Mouse (Mus musculus) stomach, embryonic 14.5 days (tissue): ENCODE data around the gene D430019H16Rik. TPM values are rescaled to one million over a fixed set of nuclear protein-coding genes. Genes with fewer than 3 reads are reported as not detected.

ENCODE experiments used
- ATAC-seq: fragments of 200-750 bp; cut with Nextera tagmentation; 2 replicates; pipeline ENCODE4 v1.8.0; 2017; ENCODE audit warnings: low read depth, moderate TSS enrichment; ENCODE audit not compliant: insufficient number of reproducible peaks, insufficient read depth, low FRiP score
- H3K27ac ChIP-seq: fragments of 300-500 bp; sonication (generic); 2 replicates; pipeline ENCODE4 v1.5.1; 2014; ENCODE audit warnings: mild to moderate bottlenecking, low read length, moderate library complexity, mixed read lengths
- H3K27me3 ChIP-seq: fragments of 300-500 bp; sonication (generic); 2 replicates; pipeline ENCODE4 v1.6.1; 2014; ENCODE audit warnings: low read length, control low read depth, mixed read lengths; ENCODE audit not compliant: control insufficient read depth, insufficient read depth
- H3K36me3 ChIP-seq: fragments of 300-500 bp; sonication (generic); 2 replicates; pipeline ENCODE4 v1.6.1; 2014; ENCODE audit warnings: mild to moderate bottlenecking, control low read depth, low read length, moderate library complexity, mixed read lengths; ENCODE audit not compliant: control insufficient read depth, insufficient read depth
- H3K4me1 ChIP-seq: fragments of 300-500 bp; sonication (generic); 2 replicates; pipeline ENCODE4 v1.6.1; 2014; ENCODE audit warnings: low read length, control low read depth, mixed read lengths; ENCODE audit not compliant: control insufficient read depth, insufficient read depth
- H3K4me2 ChIP-seq: fragments of 300-500 bp; sonication (generic); replicated peaks from 2 replicates; pipeline ENCODE4 v1.6.1; 2014; ENCODE audit warnings: low read depth, low read length, control low read depth
- H3K4me3 ChIP-seq: fragments of 300-500 bp; sonication (generic); 2 replicates; pipeline ENCODE4 v1.5.1; 2014; ENCODE audit warnings: low read depth, low read length, control low read depth
- H3K9ac ChIP-seq: fragments of 300-500 bp; sonication (generic); replicated peaks from 2 replicates; pipeline ENCODE4 v1.6.1; 2014; ENCODE audit warnings: low read depth, mild to moderate bottlenecking, control low read depth, low read length, moderate library complexity, mixed read lengths
- H3K9me3 ChIP-seq: fragments of 300-500 bp; sonication (generic); 2 replicates; pipeline ENCODE4 v1.6.1; 2016; ENCODE audit warnings: low read depth, low read length, control low read depth; ENCODE audit not compliant: control insufficient read depth
- WGBS: fragments of 180-500 bp; shearing (Covaris S2); extraction: QIAGEN DNeasy Blood & Tissue Kit; methylation state at CpG from one replicate; pipeline ENCODE4 v1.1.7; 2014; 5-methylcytosine and 5-hydroxymethylcytosine counted together
- polyA plus RNA-seq: library from polyadenylated mRNA; unstranded; fragments of >200 nt; fragmentation: Nextera tagmentation; extraction: Ambion mirVana; gene quantifications from 2 replicates; pipeline ENCODE4 v1.2.1, GENCODE M21; 2014

Gene D430019H16Rik
- polyA plus RNA-seq, 1 experiment from 2014 or later, result 4.7 TPM

DNA sequence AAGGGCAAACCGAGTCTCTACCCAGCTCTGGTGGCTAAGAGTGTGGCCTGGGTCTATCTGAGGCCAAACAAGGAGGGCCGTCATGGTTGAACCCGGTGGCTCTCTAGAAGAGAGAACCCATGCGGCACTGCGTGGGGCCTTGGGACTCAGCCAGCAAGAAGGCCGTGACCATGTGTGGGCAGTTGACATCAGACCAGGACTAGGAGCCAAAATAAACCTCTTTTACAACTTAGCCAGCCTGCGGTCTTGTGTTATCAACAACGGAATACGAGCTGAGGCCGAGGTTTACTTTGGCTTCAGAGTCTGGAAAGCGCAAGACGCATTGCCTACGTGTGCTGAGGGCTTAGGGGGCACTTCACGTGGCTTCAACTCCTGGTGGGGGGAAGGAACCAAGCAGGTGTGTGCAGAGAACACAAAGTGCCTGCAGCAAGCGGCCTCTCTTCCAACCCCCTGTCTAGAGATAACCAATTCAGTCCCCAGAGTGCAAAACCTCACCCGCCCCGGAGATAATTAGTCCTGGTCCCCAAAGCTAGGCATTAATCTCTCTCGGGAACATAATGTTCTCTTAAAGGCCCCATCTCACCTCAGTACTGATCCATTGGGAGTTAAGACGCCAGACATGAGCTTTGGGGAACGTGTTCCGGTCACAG lies 63.5 kb downstream of the D430019H16Rik start:
- Histone ChIP-seq H3K4me3 (no peak overlapping the region), H3K36me3 (no peaks in the 10 kb centered on the region), H3K4me1 (0 out of 2 replicates have a peak, but pooled peaks cover 2% of the 10 kb centered on the region), H3K9me3 (no peaks in the 10 kb centered on the region), H3K27me3 (no peaks in the 10 kb centered on the region), H3K9ac (no peak overlapping the region), H3K27ac (no peak overlapping the region), H3K4me2 (no peak overlapping the region)
- ATAC-seq, result no peak
- 66% methylated on average over 21 of the region's 21 CpGs for WGBS

DNA sequence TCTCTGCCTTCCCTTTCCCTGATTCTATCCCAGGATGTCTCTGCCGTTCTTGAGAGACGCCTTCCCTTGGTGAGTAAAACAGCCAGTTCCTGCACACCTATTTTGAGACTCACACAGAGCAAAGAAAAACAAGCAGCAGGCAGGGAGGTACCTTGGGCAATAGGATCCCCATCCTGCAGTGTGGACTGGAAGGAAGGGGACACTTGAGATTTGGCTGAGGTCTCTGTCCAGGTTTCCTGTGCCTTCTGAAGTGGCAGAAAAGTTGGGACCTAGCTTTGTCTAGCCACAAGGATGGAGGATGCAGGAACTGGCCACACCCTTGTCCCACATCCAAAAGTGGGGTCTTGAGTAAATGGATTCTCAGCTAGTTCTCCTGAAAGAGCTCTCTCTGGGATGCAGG lies 66.2 kb downstream of the D430019H16Rik start:
- H3K4me2 ChIP-seq, result no peak overlapping the region
- H3K27ac ChIP-seq, result no peak overlapping the region; the same call in 1 of the 2 replicates
- no peak for ATAC-seq
- WGBS, result 88% methylated on average over 2 of the region's 2 CpGs
- no peaks in the 10 kb centered on the region for H3K27me3 ChIP-seq
- H3K4me1 ChIP-seq, result no peaks in the 10 kb centered on the region
- no peaks in the 10 kb centered on the region for H3K36me3 ChIP-seq
- H3K4me3 ChIP-seq, result no peak overlapping the region
- no peaks in the 10 kb centered on the region for H3K9me3 ChIP-seq
- no peak overlapping the region for H3K9ac ChIP-seq

DNA sequence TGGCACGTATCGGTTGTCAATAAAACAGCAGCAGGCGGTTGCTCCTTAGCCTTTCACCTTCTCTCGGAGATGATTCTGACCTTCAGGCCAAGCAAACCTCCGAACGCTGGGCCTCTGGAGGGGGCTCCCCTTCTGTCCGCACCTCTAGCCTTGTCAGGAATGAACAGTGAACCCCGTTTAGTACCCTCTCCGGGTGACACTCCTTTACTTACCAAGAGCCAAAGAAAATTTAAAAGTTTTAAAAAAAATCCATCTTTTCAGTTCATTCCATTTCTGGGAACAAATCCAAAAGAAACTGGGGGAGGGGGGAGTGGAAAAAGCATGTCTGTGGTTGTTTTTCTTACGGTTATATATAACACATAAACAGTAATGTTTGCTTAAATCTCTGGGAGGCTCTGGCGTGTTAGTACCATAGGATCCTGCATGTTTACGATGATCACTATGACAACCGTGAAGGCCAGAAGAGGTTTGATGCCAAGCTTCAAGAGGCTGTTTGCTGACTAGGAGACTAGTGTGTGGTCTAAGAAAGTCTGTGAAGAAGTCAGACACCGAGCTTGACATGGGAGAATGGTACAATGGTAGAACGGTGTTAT lies 67.6 kb downstream of the D430019H16Rik start:
- WGBS, result 53% methylated on average over 15 of the region's 15 CpGs
- Histone ChIP-seq H3K9ac (no peak overlapping the region), H3K27me3 (no peaks in the 10 kb centered on the region), H3K36me3 (no peaks in the 10 kb centered on the region), H3K27ac (peak overlapping the region; percentile 28; the same call in 1 of the 2 replicates), H3K4me3 (no peak overlapping the region), H3K4me1 (no peaks in the 10 kb centered on the region), H3K4me2 (0 out of 2 replicates have a peak overlapping the region, but pooled peaks have one; percentile 5), H3K9me3 (no peaks in the 10 kb centered on the region)
- peak; percentile 60; the same call in 1 of the 2 replicates for ATAC-seq

- H3K4me1 ChIP-seq, result no peaks in the 10 kb centered on the region
- H3K4me2 ChIP-seq, result no peak overlapping the region
- 65% methylated on average over 2 of the region's 2 CpGs for WGBS
- H3K4me3 ChIP-seq, result no peak overlapping the region
- H3K36me3 ChIP-seq, result no peaks in the 10 kb centered on the region
- ATAC-seq, result no peak
- no peaks in the 10 kb centered on the region for H3K9me3 ChIP-seq
- no peaks in the 10 kb centered on the region for H3K27me3 ChIP-seq
- H3K9ac ChIP-seq, result no peak overlapping the region
- no peak overlapping the region for H3K27ac ChIP-seq
Observed at GRCm38 (mm10) chr12:105523737-105524136, 70.1 kb downstream of the D430019H16Rik start.

DNA sequence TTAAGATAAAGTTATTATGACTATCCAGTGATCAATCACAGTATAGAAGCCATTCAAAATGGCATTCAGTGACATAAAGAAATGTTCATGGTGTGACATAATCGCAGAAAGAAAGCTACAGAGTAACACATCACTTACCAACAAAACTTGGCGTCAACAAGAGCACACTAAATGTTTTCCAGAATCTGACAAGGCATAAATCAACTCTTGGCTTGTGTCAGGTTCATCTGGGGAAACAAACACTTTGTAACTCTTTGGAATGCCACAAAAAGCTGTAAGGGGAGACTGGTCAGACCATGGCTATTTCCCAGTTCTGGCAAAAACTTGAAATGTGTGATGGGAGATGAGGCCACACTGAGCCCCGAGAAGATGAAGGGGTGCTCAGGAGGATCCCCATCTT lies 72.5 kb downstream of the D430019H16Rik start:
- WGBS, result 77% methylated on average over 3 of the region's 3 CpGs
- H3K36me3 ChIP-seq, result no peaks in the 10 kb centered on the region

GRCm38 (mm10) chr12:105526829-105527228 lies 73.2 kb downstream of the D430019H16Rik start:
- no peak for ATAC-seq
- WGBS, result 61% methylated on average over 5 of the region's 5 CpGs
- Histone ChIP-seq H3K9me3 (no peaks in the 10 kb centered on the region), H3K4me2 (no peak overlapping the region), H3K27me3 (no peaks in the 10 kb centered on the region), H3K4me1 (no peaks in the 10 kb centered on the region), H3K36me3 (no peaks in the 10 kb centered on the region), H3K4me3 (no peak overlapping the region), H3K27ac (no peak overlapping the region), H3K9ac (no peak overlapping the region)

More for the DNA sequence above, 72.5 kb downstream of the D430019H16Rik start:
- no peaks in the 10 kb centered on the region for H3K27me3 ChIP-seq
- no peaks in the 10 kb centered on the region for H3K9me3 ChIP-seq
- no peak overlapping the region for H3K27ac ChIP-seq
- H3K4me2 ChIP-seq, result no peak overlapping the region
- no peak overlapping the region for H3K4me3 ChIP-seq
- H3K9ac ChIP-seq, result no peak overlapping the region
- no peaks in the 10 kb centered on the region for H3K4me1 ChIP-seq
- no peak for ATAC-seq

GRCm38 (mm10) chr12:105529545-105529944 lies 75.9 kb downstream of the D430019H16Rik start:
- no peak overlapping the region for H3K4me2 ChIP-seq
- no peaks in the 10 kb centered on the region for H3K36me3 ChIP-seq
- ATAC-seq, result no peak
- H3K4me3 ChIP-seq, result no peak overlapping the region
- H3K4me1 ChIP-seq, result no peaks in the 10 kb centered on the region
- WGBS, result 61% methylated on average over 9 of the region's 9 CpGs
- no peaks in the 10 kb centered on the region for H3K9me3 ChIP-seq
- H3K9ac ChIP-seq, result no peak overlapping the region
- H3K27me3 ChIP-seq, result no peaks in the 10 kb centered on the region
- no peak overlapping the region for H3K27ac ChIP-seq

- 62% methylated on average over 8 of the region's 8 CpGs for WGBS
- ATAC-seq, result no peak
- Histone ChIP-seq H3K36me3 (no peaks in the 10 kb centered on the region), H3K27ac (no peak overlapping the region), H3K9ac (no peak overlapping the region), H3K4me2 (no peak overlapping the region), H3K27me3 (no peaks in the 10 kb centered on the region), H3K4me1 (no peaks in the 10 kb centered on the region), H3K4me3 (no peak overlapping the region), H3K9me3 (no peaks in the 10 kb centered on the region)
Observed at GRCm38 (mm10) chr12:105531724-105532371, 78.2 kb downstream of the D430019H16Rik start.
